Mouse (Mus musculus) megakaryocyte, embryonic 14.5 days (primary cell): ENCODE measurements around the gene Acsm2. TPM values are rescaled to one million over a fixed set of nuclear protein-coding genes. Genes with fewer than 3 reads are reported as not detected.

Experiments used
- H3K27me3 ChIP-seq: replicated peaks from 2 replicates; pipeline ENCODE3; 2012; ENCODE audit warnings: inconsistent platforms
- H3K36me3 ChIP-seq: replicated peaks from 2 replicates; pipeline ENCODE3; 2012; ENCODE audit warnings: low read length, inconsistent platforms, mixed read lengths
- H3K4me1 ChIP-seq: 2 replicates; pipeline ENCODE4 v1.6.1; 2012; ENCODE audit warnings: inconsistent platforms
- H3K4me3 ChIP-seq: replicated peaks from 2 replicates; pipeline ENCODE3; 2012; ENCODE audit warnings: moderate library complexity, mild to moderate bottlenecking, inconsistent platforms
- H3K9me3 ChIP-seq: 2 replicates; pipeline ENCODE4 v1.6.1; 2012; ENCODE audit warnings: inconsistent platforms
- FLI1 ChIP-seq: IDR thresholded peaks from 2 replicates; pipeline ENCODE4 v1.6.1; 2012; ENCODE audit warnings: low read length, inconsistent platforms, mixed read lengths
- GATA1 ChIP-seq: IDR thresholded peaks from 3 replicates; pipeline ENCODE4 v1.6.1; 2012; ENCODE audit warnings: mixed read lengths, low read length, inconsistent platforms, borderline replicate concordance
- polyA plus RNA-seq: library from polyadenylated mRNA; stranded (reverse); fragments of >175 nt; gene quantifications from 2 replicates; pipeline ENCODE4 v1.2.3, GENCODE M21; 2012; ENCODE audit warnings: low replicate concordance; ENCODE audit not compliant: insufficient read depth

The Acsm2 gene
- polyA plus RNA-seq = not detected in 2 replicates

DNA sequence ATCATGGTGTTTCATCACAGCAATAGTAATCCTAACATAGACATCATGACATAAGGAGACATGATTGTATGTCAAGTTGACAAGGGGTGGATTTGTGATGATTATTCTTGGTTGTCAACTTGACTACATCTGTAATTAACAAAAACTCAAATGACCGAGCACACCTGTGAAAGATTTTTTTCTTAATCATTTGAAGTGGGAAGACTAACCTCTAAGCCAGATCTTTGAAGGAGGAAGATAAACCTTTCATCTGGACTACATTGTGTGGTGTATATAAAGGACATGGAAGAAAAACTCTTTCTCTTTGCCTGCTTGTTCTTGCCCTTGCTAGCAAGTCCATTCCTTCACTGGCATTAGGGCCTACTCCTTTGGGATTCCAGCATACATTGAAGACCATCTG, at the start of gene Acsm2:
Acsm2 (plus strand) TSS at position 301 of the 400 bp plus-strand sequence.
- Histone ChIP-seq H3K4me3 (no peak within 1 kb of the TSS), H3K27me3 (no peaks in the 10 kb centered on the region), H3K4me1 (no peaks in the 10 kb centered on the region), H3K9me3 (no peaks in the 10 kb centered on the region), H3K36me3 (no peaks in the 10 kb centered on the region)
- TF ChIP-seq GATA1 (no peak), FLI1 (no peak)

DNA sequence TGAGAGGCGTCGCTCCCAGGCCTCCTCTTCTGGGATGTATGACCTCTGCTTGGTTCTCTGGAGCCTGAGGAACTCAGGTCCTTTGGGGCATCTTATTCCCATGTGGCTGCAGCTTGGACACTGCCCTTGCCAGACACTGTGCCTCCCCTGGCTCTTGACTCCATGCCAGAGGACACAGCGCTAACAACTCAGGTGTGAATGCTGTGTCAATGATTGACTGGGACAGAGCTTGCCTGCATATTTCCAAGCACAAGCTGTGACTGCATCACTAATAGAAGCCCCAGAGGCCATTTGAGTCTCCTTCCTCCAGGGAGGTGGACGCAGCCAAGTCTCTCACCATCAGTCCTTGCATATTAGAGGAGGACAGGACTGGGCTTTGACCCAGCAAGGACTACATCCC, 43.0 kb upstream of the Acsm2 start:
- H3K4me1 ChIP-seq = no peaks in the 10 kb centered on the region

DNA sequence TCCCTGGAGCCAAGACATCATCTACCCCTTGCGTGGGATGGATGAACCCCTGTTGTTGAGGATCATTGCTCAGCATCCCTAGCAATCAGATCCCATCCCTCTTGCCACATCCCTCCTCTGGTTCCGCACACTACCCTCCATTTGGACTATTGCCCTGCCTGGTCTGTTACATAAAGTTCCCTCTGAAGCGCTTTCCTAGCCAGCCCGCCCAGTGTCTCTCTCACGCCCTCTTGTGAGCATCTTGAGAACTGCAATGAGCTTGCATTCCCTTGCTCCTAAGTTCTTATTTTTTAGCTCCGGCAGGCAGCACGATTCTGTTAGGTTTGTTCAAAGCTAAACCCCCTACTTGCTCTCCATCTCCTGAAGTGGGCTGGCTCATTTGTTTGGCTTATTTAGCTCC, 41.1 kb upstream of the Acsm2 start:
- no peaks in the 10 kb centered on the region for H3K27me3 ChIP-seq
- no peaks in the 10 kb centered on the region for H3K36me3 ChIP-seq
- H3K4me1 ChIP-seq = no peaks in the 10 kb centered on the region
- TF ChIP-seq FLI1 (no peak), GATA1 (no peak)
- peak overlapping the region; percentile 12 for H3K4me3 ChIP-seq
- no peaks in the 10 kb centered on the region for H3K9me3 ChIP-seq

More for the DNA sequence above, 43.0 kb upstream of the Acsm2 start:
- H3K36me3 ChIP-seq = no peaks in the 10 kb centered on the region
- H3K27me3 ChIP-seq = no peaks in the 10 kb centered on the region
- H3K4me3 ChIP-seq = no peak overlapping the region
- TF ChIP-seq GATA1 (no peak), FLI1 (no peak)
- H3K9me3 ChIP-seq = no peaks in the 10 kb centered on the region

DNA sequence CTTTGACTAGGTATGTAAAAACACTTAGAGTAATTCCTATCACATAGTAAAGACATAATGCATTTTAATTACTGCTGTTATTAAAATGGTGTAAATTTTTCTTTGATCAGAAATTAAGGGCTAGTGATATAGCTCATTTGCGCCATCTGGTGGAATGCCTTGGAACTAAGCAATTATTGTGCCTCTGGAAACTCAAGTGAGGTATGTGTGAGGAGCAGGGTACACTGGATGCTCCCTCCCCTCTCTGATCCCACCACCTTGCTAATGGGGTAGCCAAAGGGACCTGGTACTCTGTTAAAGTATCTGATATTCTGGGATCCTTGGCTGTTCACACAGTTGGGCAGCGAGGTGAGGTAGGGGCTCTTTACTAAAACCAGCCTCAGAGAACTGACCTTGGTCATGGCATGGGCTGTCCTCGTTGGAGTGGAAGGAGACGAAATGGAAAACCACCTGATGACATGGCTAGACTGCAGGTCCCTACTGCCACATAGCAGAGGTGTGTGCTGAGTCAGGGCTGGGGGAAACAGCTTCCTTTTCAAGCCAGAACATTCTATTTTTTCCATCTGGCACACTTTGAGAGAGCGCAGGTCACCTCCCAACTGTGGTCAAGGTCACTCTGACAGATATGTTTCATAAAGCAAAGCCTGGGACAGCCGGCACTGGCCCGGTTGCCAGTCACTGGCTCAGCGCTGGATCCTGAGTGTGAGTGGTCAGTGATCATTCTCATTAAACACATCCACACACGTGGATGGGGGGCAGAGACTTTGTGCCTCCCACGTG, 38.5 kb upstream of the Acsm2 start:
- Histone ChIP-seq H3K36me3 (no peaks in the 10 kb centered on the region), H3K27me3 (no peaks in the 10 kb centered on the region), H3K4me3 (no peak overlapping the region), H3K9me3 (no peaks in the 10 kb centered on the region), H3K4me1 (no peaks in the 10 kb centered on the region)
- TF ChIP-seq GATA1 (no peak), FLI1 (no peak)

DNA sequence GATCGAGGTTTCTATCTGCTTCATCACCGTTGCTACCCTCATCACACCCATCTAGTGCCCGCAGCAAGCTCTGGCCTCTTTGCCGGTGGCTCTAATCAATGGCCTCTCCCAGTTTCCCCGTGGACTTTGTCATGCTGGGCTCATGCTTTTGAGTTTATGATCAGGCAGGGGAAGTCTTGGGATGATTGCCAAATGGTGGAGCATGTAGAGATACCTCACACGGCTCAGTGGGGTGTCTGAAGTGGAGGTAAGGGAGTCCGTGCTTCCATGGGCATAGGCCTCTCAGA, 37.9 kb upstream of the Acsm2 start:
- Histone ChIP-seq H3K36me3 (no peaks in the 10 kb centered on the region), H3K27me3 (no peaks in the 10 kb centered on the region), H3K4me1 (no peaks in the 10 kb centered on the region), H3K9me3 (no peaks in the 10 kb centered on the region), H3K4me3 (no peak overlapping the region)
- TF ChIP-seq GATA1 (no peak), FLI1 (no peak)

DNA sequence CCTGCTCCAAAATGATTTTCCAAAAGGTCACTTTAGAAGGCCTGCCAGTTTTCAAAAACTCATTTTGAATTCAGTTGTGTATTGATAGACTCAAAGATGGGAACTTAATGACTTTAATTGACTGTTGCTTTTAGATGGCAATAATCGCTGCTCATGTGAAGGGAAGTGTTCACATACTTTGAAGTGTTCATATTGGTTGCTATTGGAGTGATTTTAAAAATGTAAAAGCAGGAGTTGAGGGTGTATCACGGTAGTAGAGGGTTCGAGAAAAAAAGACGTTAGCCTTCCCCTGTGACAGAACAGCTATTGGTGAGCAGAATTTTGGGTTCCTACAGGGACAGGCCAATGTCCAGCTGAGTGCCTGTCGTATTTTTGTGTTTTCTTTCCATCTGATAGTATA, 35.0 kb upstream of the Acsm2 start, which contains the start of gene Acsm5:
Acsm5 (plus strand) TSS at position 301 of the 400 bp plus-strand sequence.
- TF ChIP-seq FLI1 (no peak), GATA1 (no peak)
- H3K36me3 ChIP-seq = no peaks in the 10 kb centered on the region
- H3K9me3 ChIP-seq = no peaks in the 10 kb centered on the region
- peaks cover 1% of the 10 kb centered on the region for H3K27me3 ChIP-seq
- H3K4me1 ChIP-seq = no peaks in the 10 kb centered on the region
- H3K4me3 ChIP-seq = no peak within 1 kb of the TSS

DNA sequence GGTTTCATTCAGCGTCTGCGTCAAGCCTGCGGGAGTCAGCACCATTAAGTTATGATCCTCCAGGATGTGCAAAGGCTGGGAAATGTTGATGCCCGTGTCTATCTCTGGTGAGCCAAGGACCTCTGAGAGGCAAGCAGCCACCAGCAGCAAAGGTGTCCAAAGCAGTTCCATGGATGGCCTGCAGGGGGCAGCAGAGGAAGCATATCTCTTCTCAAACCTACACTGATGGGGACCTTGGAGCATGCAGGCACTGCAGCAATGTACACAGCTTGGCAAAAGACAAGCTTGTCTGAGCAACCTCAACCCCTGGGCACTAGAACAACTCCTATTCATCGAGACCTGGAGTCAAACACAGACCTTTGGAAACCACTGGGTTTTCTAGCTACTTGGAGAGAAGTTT, 34.5 kb upstream of the Acsm2 start:
- Histone ChIP-seq H3K4me1 (no peaks in the 10 kb centered on the region), H3K9me3 (no peaks in the 10 kb centered on the region), H3K36me3 (no peaks in the 10 kb centered on the region), H3K27me3 (peaks cover 1% of the 10 kb centered on the region), H3K4me3 (no peak overlapping the region)
- TF ChIP-seq GATA1 (no peak), FLI1 (no peak)

DNA sequence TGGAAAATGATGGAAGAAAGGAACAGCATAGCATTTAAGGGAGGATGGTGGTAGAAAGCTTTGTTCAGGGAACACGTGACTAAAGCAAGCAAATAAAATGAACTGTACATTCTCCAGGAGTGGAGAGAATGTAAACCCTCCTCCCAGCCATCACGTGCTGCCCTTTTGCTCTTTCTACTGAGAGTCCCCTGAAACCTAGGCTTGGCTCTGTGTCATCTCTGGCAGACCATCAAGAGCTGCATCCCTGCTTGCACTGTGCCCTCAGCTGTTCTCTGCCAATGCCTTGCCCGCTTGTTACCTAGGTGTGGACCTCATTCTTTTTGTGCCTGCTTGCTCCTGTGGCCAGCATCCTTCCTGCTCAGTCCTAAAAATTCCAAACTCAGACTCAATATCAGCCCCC, 32.3 kb upstream of the Acsm2 start:
- Histone ChIP-seq H3K4me1 (no peaks in the 10 kb centered on the region), H3K36me3 (no peaks in the 10 kb centered on the region), H3K4me3 (no peak overlapping the region), H3K27me3 (peaks cover 1% of the 10 kb centered on the region), H3K9me3 (no peaks in the 10 kb centered on the region)
- TF ChIP-seq GATA1 = no peak
- no peak for TF ChIP-seq FLI1

DNA sequence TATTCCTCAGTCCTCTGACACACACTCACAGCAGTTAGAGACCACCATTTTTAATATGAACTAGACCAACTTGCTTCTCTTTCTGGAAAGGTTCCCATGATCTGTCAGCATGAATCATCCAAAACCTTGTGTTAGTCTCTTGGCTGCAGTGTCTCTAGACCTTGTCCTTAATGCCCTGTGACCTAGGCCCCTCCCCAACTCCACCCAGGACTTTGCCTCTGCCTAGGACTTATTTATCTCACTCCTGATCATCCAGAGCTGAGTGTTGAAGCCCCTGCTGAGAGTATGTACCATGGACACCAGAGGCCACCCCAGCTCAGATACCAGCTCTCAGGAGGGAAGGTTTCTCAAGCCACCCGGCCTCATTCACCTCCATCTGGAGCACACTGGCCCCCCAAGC, 31.8 kb upstream of the Acsm2 start:
- TF ChIP-seq FLI1 (no peak), GATA1 (no peak)
- H3K4me3 ChIP-seq = no peak overlapping the region
- H3K4me1 ChIP-seq = no peaks in the 10 kb centered on the region
- no peaks in the 10 kb centered on the region for H3K36me3 ChIP-seq
- peaks cover 1% of the 10 kb centered on the region for H3K27me3 ChIP-seq
- no peaks in the 10 kb centered on the region for H3K9me3 ChIP-seq

DNA sequence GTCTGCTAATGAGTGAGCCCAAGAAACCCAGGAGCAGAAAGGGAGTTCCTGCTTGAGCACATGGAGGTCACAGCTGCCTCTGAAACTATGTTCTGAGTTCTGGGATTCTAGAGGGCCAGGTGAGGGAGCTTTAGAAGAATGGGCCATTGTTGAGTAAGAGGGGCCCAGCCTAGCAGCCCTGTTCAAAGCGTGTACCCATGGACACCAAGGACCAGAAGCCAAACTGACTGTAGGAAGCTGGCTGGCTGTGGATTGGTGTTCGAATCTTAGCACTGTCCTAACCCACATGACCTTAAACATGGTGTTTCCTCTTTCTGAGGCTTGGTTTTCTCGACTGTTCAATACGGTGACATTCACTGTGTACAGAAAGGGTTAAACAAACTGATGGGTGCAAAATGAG, 30.8 kb upstream of the Acsm2 start, which contains the start of gene Pdilt:
Pdilt (minus strand) TSS at position 101 of the 400 bp plus-strand sequence.
- Histone ChIP-seq H3K4me1 (no peaks in the 10 kb centered on the region), H3K36me3 (no peaks in the 10 kb centered on the region)
- TF ChIP-seq FLI1 (no peak), GATA1 (no peak)

More for the DNA sequence above, 30.8 kb upstream of the Acsm2 start, which contains the start of gene Pdilt:
- Histone ChIP-seq H3K4me3 (no peak within 1 kb of the TSS), H3K9me3 (no peaks in the 10 kb centered on the region), H3K27me3 (peaks cover 1% of the 10 kb centered on the region)
